Mouse (Mus musculus) embryonic facial prominence, embryonic 11.5 days (tissue): ENCODE measurements around the gene Spin2d. TPM values are rescaled to one million over a fixed set of nuclear protein-coding genes. Genes with fewer than 3 reads are reported as not detected.
"Not testable (repeated sequence)": the region's sequence is repeated elsewhere in the genome, so short reads cannot be mapped to it uniquely, and the experiment has no call there.

Experiments
- ATAC-seq: fragments of 200-750 bp; cut with Nextera tagmentation; replicated peaks from 2 replicates; pipeline ENCODE4 v1.8.0; 2017; ENCODE audit warnings: low read depth; ENCODE audit not compliant: insufficient number of reproducible peaks, low FRiP score, low TSS enrichment
- DNase-seq: peaks from one replicate; pipeline ENCODE4 v3.0.0-alpha.2; 2015; ENCODE audit warnings: low spot score
- H3K27ac ChIP-seq: fragments of 300-500 bp; sonication (generic); replicated peaks from 2 replicates; pipeline ENCODE4 v1.5.1; 2014; ENCODE audit warnings: mild to moderate bottlenecking, low read depth, low read length, control low read depth
- H3K27me3 ChIP-seq: fragments of 300-500 bp; sonication (generic); 2 replicates; pipeline ENCODE4 v1.6.1; 2014; ENCODE audit warnings: mild to moderate bottlenecking, low read length, moderate library complexity, mixed read lengths; ENCODE audit not compliant: control insufficient read depth, insufficient read depth
- H3K36me3 ChIP-seq: fragments of 300-500 bp; sonication (generic); replicated peaks from 2 replicates; pipeline ENCODE4 v1.6.1; 2014; ENCODE audit warnings: low read depth, mild to moderate bottlenecking, low read length, moderate library complexity, mixed read lengths; ENCODE audit not compliant: control insufficient read depth, insufficient read depth
- H3K4me1 ChIP-seq: fragments of 300-500 bp; sonication (generic); 2 replicates; pipeline ENCODE4 v1.6.1; 2014; ENCODE audit warnings: low read length, mixed read lengths; ENCODE audit not compliant: control insufficient read depth, insufficient read depth
- H3K4me2 ChIP-seq: fragments of 300-500 bp; sonication (generic); 2 replicates; pipeline ENCODE4 v1.6.1; 2014; ENCODE audit warnings: low read depth, mild to moderate bottlenecking, control low read depth, low read length, moderate library complexity
- H3K4me3 ChIP-seq: fragments of 300-500 bp; sonication (generic); 2 replicates; pipeline ENCODE4 v1.5.1; 2014; ENCODE audit warnings: low read depth, low read length, control low read depth
- H3K9ac ChIP-seq: fragments of 300-500 bp; sonication (generic); replicated peaks from 2 replicates; pipeline ENCODE4 v1.6.1; 2014; ENCODE audit warnings: mild to moderate bottlenecking, control low read depth, low read length
- H3K9me3 ChIP-seq: fragments of 300-500 bp; sonication (generic); replicated peaks from 2 replicates; pipeline ENCODE4 v1.6.1; 2016; ENCODE audit warnings: mild to moderate bottlenecking, low read length, inconsistent platforms, mixed read lengths; ENCODE audit not compliant: control insufficient read depth
- WGBS: fragments of 180-500 bp; shearing (Covaris S2); extraction: QIAGEN DNeasy Blood & Tissue Kit; methylation state at CpG from one replicate; pipeline ENCODE4 v1.1.7; 2014; 5-methylcytosine and 5-hydroxymethylcytosine counted together
- polyA plus RNA-seq: library from polyadenylated mRNA; unstranded; fragments of >200 nt; fragmentation: Nextera tagmentation; extraction: Ambion mirVana; gene quantifications from 2 replicates; pipeline ENCODE4 v1.2.1, GENCODE M21; 2014

Spin2d gene
- polyA plus RNA-seq = not detected in 2 replicates

DNA sequence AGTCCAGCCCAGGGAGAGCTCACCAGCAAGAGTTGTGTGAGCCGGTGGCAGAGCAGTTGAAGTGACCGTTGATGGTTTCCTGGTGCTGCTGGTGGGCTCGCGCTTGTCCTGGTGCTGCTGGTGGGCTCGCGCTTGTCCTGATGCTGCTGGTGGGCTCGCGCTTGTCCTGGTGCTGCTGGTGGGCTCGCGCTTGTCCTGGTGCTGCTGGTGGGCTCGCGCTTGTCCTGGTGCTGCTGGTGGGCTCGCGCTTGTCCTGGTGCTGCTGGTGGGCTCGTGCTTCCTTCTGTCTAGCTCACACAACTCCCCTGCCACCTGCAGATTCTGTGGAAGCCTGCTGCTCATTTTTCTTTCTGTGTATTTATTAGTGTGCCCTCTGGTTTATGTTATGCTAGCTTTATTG is at the start of gene Spin2d:
Gene Spin2d (minus strand): TSS at position 101 of the 400 bp plus-strand sequence.
- not testable (repeated sequence) for H3K4me1 ChIP-seq, DNase-seq, H3K27ac ChIP-seq, H3K4me2 ChIP-seq, H3K9me3 ChIP-seq, H3K36me3 ChIP-seq, H3K4me3 ChIP-seq, H3K27me3 ChIP-seq, ATAC-seq, H3K9ac ChIP-seq
- 82% methylated on average over 4 of the region's 15 CpGs for WGBS

DNA sequence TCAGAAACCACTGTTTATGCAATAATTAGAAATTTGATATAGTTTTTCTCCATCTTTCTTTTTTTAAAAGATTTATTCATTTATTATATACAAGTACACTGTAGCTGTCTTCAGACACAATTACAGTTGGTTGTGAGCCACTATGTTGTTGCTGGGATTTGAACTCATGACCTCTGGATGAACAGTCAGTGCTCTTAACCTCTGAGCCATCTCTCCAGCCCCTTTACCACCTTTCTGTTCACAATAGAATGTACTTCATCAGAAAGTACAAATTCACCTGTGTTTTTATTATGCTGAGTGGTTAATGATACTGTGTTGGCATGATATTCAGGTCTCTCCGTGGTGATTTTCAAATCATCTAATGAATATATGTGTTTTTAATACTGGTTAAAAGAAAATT is 48.6 kb upstream of the Spin2d start:
- no peak for DNase-seq

DNA sequence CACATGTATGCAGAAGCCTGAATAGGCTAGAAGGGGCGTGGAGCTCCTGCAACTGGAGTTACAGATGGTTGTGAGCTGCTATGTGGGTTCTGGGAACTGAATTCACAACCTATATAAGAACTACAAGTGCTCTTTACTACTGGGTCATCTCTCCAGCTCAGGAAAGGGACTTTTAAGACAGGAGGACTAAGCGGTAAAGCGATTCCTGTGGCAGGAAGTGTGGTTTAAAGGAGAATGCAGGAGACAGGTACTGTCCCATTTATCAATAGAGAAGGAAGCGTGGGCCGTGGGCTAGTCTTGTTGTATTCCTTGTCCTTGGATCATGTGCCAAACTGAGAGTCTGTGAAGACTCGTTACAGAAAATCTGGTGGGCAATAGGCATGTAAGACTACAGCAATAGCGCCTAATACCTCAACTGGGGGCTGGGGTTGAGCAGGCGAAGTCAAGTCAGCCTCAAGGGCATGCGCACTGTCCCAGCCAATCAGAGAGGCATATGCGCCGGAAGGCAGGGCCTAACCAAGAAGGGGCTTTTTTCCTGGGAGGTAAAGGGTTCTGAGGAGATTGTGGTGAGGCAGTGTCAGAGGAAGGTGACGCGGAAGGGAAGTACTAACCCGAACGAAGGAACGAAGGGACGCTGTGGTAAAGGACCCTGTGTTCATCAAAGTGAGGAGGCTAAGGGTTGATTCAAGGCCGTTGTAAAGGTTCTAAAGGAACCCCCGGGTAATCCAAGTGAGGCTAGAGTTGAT is 37.2 kb upstream of the Spin2d start, which contains the start of gene Xlr4b:
Gene Xlr4b (plus strand): TSS at position 515 of the 746 bp plus-strand sequence.
- not testable (repeated sequence) for H3K9me3 ChIP-seq, DNase-seq, H3K4me2 ChIP-seq, H3K36me3 ChIP-seq, H3K27me3 ChIP-seq, ATAC-seq, H3K9ac ChIP-seq, H3K27ac ChIP-seq, H3K4me3 ChIP-seq, H3K4me1 ChIP-seq
- 74% methylated on average over 10 of the region's 19 CpGs for WGBS

More for the DNA sequence above, 48.6 kb upstream of the Spin2d start:
- Histone ChIP-seq H3K4me2 (no peak overlapping the region), H3K4me1 (no peaks in the 10 kb centered on the region), H3K27ac (no peak overlapping the region), H3K9me3 (no peaks in the 10 kb centered on the region), H3K4me3 (no peak overlapping the region), H3K27me3 (0 out of 2 replicates have a peak, but pooled peaks cover 2% of the 10 kb centered on the region), H3K36me3 (no peaks in the 10 kb centered on the region), H3K9ac (no peak overlapping the region)
- 68% methylated on average over 1 of the region's 1 CpGs for WGBS
- ATAC-seq = no peak

DNA sequence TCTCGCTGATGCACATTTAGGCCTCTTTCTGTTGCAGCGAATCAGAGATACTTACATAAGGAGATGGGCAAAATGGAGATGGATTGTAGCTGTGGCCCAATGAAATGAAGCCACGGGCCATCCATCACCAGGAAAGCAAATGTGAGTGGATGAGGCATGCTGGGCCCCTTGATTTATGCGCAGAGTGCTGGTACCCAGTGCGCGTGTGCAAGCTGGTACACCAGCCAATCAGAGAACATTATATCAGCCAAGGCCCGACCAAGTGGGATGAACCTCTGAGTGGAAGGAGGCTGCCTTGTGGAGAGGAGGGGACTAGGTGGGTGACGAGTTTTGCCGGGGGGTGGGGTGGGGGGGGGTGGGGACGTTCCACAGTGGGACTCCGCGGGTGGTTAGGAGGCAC is 15.1 kb upstream of the Spin2d start, which contains the start of gene Xlr3b:
Gene Xlr3b (plus strand): TSS at position 274 of the 400 bp plus-strand sequence.
- H3K36me3 ChIP-seq, H3K27ac ChIP-seq, H3K4me3 ChIP-seq, H3K27me3 ChIP-seq, ATAC-seq, H3K9ac ChIP-seq, H3K4me2 ChIP-seq, DNase-seq, H3K4me1 ChIP-seq, H3K9me3 ChIP-seq: not testable (repeated sequence)
- WGBS = 70% methylated on average over 9 of the region's 12 CpGs

DNA sequence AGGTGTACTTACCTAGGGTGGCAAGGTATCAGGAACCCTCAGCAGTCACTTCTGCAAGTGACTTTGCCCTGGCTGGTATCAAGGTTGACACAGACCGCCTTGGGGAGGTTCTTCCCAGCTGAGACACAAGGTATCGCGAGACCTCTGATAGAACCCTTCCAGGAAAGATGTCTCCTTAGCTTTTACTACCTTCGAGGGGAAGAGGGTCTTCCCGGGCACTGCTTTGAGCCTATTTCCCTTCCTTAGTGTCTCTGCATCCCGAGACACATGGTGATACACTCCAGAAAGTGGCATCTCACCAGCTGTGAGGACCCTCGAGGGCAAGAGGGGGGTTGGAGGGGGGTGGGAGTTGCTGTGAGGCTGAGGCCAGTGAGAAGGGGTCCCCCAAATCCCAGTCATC is 27.4 kb downstream of the Spin2d start, which contains the start of gene DXBay18:
Gene DXBay18 (minus strand): TSS at position 101 of the 400 bp plus-strand sequence.
- DNase-seq = not testable (repeated sequence)
- no CpG with 5 or more reads among the region's 7 CpGs for WGBS

DNA sequence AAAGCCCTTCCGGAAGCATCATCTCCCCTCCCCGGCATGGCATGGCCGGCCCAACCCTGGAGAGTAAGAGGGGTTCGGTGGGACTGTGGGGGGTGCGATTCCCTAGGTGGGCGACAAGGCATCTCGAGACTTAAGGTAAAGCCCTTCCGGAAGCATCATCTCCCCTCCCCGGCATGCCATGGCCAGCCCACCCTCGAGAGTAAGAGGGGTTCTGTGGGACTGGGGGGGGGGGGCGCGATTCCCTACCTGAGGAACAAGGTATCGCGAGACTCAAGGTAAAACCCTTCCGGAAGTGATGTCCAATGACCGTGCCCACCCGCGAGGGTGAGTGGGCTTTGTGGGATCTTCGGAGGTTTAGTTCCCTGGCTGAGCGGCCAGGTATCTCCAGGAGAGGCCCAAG is 28.3 kb downstream of the Spin2d start, which contains the start of gene Xlr5b:
Gene Xlr5b (plus strand): TSS at position 301 of the 400 bp plus-strand sequence.
- not testable (repeated sequence) for H3K4me2 ChIP-seq, H3K36me3 ChIP-seq, ATAC-seq, H3K4me1 ChIP-seq, H3K27ac ChIP-seq, H3K9me3 ChIP-seq, DNase-seq, H3K9ac ChIP-seq, H3K4me3 ChIP-seq, H3K27me3 ChIP-seq
- WGBS = no CpG with 5 or more reads among the region's 20 CpGs

More for the DNA sequence above, 27.4 kb downstream of the Spin2d start, which contains the start of gene DXBay18:
- not testable (repeated sequence) for ATAC-seq, H3K36me3 ChIP-seq, H3K9ac ChIP-seq, H3K9me3 ChIP-seq, H3K4me1 ChIP-seq, H3K4me2 ChIP-seq, H3K4me3 ChIP-seq, H3K27ac ChIP-seq, H3K27me3 ChIP-seq

DNA sequence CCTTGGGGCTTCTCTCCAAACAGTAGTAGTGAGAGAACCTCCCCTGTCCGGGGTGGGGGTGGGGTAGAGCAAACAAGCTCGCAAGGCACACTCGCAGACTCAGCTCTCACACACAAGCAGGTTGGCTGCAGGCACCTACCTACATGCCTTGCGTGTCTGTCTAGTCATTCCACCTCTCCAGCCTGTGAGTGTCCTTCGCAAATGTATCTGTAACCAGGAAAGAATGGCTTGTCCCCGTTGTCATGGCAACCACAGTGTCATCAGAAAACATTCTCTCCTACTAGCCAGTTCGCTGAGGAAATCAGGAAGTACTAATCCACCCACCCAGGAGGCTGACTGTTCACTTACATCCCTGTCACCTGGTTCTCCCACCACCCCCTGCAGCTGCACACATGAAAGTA is 33.6 kb downstream of the Spin2d start:
- H3K27ac ChIP-seq, H3K4me3 ChIP-seq, H3K27me3 ChIP-seq, H3K4me1 ChIP-seq, H3K4me2 ChIP-seq, H3K9ac ChIP-seq, H3K36me3 ChIP-seq, H3K9me3 ChIP-seq, ATAC-seq, DNase-seq: not testable (repeated sequence)
- WGBS = no CpG with 5 or more reads among the region's 7 CpGs
